Mouse (Mus musculus): ENCODE results near the gene Dmgdh. TPM values are rescaled to one million over a fixed set of nuclear protein-coding genes. Genes with fewer than 3 reads are reported as not detected.

The Dmgdh gene
- total and polyA plus RNA-seq, 2 experiments from 2014 or later: 0.19 TPM; not detected in 1

GRCm38 (mm10) chr13:93689566-93689965 is 15.3 kb downstream of the Dmgdh start:
- Histone ChIP-seq H3K27ac (ENCODE audit: low read depth, low read length) (no peak overlapping the region), H3K27me3 (ENCODE audit: insufficient read depth, low read length) (no peaks in the 10 kb centered on the region), H3K36me3 (ENCODE audit: insufficient read depth, low read length) (no peaks in the 10 kb centered on the region), H3K4me1 (ENCODE audit: insufficient read depth, low read length) (no peaks in the 10 kb centered on the region), H3K9me3 (ENCODE audit: low read length) (no peaks in the 10 kb centered on the region), H3K4me2 (ENCODE audit: low read depth, low read length, poor library complexity, severe bottlenecking) (no peak overlapping the region), H3K9ac (replicated peaks; ENCODE audit: low read length, poor library complexity, severe bottlenecking) (no peak overlapping the region), H3K4me3 (ENCODE audit: low read depth, low read length) (no peak overlapping the region)
- TF ChIP-seq CTCF (IDR thresholded peaks at IDR 0.05): no peak
- no peak for ATAC-seq (ENCODE audit: low FRiP score)
- DNase-seq (ENCODE audit: low spot score): no peak
- 90% methylated on average over 3 of the region's 3 CpGs for WGBS

GRCm38 (mm10) chr13:93690821-93691220 is 16.6 kb downstream of the Dmgdh start:
- no peak overlapping the region for H3K4me2 ChIP-seq (ENCODE audit: low read depth, low read length, poor library complexity, severe bottlenecking)
- no peaks in the 10 kb centered on the region for H3K4me1 ChIP-seq (ENCODE audit: insufficient read depth, low read length)
- DNase-seq (ENCODE audit: low spot score): no peak
- no peaks in the 10 kb centered on the region for H3K27me3 ChIP-seq (ENCODE audit: insufficient read depth, low read length)
- H3K27ac ChIP-seq (ENCODE audit: low read depth, low read length): no peak overlapping the region
- no peak overlapping the region for H3K4me3 ChIP-seq (ENCODE audit: low read depth, low read length)
- no peak for TF ChIP-seq CTCF (IDR thresholded peaks at IDR 0.05)
- no peaks in the 10 kb centered on the region for H3K36me3 ChIP-seq (ENCODE audit: insufficient read depth, low read length)
- no peak overlapping the region for H3K9ac ChIP-seq (replicated peaks; ENCODE audit: low read length, poor library complexity, severe bottlenecking)
- no peaks in the 10 kb centered on the region for H3K9me3 ChIP-seq (ENCODE audit: low read length)
- 91% methylated on average over 1 of the region's 1 CpGs for WGBS
- ATAC-seq (ENCODE audit: low FRiP score): no peak

DNA sequence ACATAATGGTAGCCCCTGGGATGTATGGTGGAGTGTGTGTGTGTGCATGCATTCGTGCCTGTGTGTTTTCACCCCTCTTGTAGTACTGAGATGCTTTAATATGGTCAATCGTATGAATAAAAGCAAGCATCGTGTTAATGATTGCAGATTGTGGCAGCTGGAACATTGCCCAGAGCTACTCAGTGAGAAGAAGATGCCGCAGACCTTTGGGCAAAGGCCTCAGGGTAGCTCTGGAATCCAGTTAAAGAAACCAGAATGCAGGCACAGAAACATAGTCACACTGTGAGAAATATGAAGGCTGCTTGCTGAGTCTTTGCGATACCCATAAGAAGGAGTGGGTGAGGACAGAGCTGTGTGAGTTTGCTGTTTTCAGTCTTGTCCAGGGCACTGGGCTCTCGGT is 24.6 kb downstream of the Dmgdh start:
- no peak overlapping the region for H3K9ac ChIP-seq (replicated peaks; ENCODE audit: low read length, poor library complexity, severe bottlenecking)
- H3K27me3 ChIP-seq (ENCODE audit: insufficient read depth, low read length): no peaks in the 10 kb centered on the region
- H3K4me2 ChIP-seq (ENCODE audit: low read depth, low read length, poor library complexity, severe bottlenecking): no peak overlapping the region
- no peaks in the 10 kb centered on the region for H3K36me3 ChIP-seq (ENCODE audit: insufficient read depth, low read length)
- ATAC-seq (ENCODE audit: low FRiP score): no peak
- 60% methylated on average over 6 of the region's 6 CpGs for WGBS
- H3K4me1 ChIP-seq (ENCODE audit: insufficient read depth, low read length): no peaks in the 10 kb centered on the region
- no peak for TF ChIP-seq CTCF (IDR thresholded peaks at IDR 0.05)
- no peak overlapping the region for H3K4me3 ChIP-seq (ENCODE audit: low read depth, low read length)
- H3K27ac ChIP-seq (ENCODE audit: low read depth, low read length): no peak overlapping the region
- no peaks in the 10 kb centered on the region for H3K9me3 ChIP-seq (ENCODE audit: low read length)
- no peak for DNase-seq (ENCODE audit: low spot score)

DNA sequence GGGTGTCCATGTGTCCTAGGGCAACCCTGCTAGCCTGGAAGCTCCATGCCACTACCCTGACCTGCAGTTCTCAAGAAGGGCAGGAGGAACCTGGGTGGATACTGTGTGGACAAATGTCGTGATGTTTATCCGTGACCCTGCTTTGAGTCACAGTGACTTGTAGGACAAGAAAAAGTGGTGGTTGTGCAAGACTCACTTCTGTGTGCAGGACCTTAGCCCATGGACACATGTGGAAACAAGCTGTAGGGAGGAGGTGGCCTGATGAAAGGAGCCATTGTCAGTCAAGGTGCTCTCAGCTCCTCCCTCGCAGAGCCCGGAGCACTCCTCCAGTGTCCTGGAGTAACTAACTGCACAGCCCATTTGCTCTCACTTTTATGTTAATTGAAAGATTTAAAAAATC is 31.5 kb downstream of the Dmgdh start:
- Histone ChIP-seq H3K36me3 (ENCODE audit: insufficient read depth, low read length) (no peaks in the 10 kb centered on the region), H3K9ac (replicated peaks; ENCODE audit: low read length, poor library complexity, severe bottlenecking) (no peak overlapping the region), H3K4me2 (ENCODE audit: low read depth, low read length, poor library complexity, severe bottlenecking) (no peak overlapping the region), H3K27ac (ENCODE audit: low read depth, low read length) (no peak overlapping the region), H3K9me3 (ENCODE audit: low read length) (no peaks in the 10 kb centered on the region), H3K4me1 (ENCODE audit: insufficient read depth, low read length) (no peaks in the 10 kb centered on the region), H3K27me3 (ENCODE audit: insufficient read depth, low read length) (no peaks in the 10 kb centered on the region), H3K4me3 (ENCODE audit: low read depth, low read length) (no peak overlapping the region)
- DNase-seq (ENCODE audit: low spot score): no peak
- no peak for TF ChIP-seq CTCF (IDR thresholded peaks at IDR 0.05)
- no peak for ATAC-seq (ENCODE audit: low FRiP score)
- WGBS: 78% methylated on average over 4 of the region's 4 CpGs

DNA sequence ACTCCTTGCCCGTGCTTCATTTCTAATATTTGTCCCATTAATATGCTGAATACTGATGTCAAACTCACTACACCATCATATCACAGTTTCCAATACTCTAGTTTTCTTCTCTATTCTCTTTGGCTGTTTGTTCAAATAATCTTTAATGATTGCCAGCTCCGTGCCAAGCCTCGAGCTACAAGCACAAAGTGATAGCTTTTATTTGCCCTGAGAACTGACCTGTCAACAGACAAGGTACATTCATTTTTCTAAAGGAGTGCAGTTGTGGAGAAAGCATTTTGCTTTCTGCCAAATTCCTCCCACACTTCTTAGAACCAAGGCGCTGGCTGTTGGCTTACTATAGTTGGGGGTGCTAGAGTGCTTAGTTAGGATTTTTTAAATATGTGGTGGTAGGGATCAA is 33.0 kb downstream of the Dmgdh start:
- no peaks in the 10 kb centered on the region for H3K4me1 ChIP-seq (ENCODE audit: insufficient read depth, low read length)
- 83% methylated on average over 4 of the region's 4 CpGs for WGBS
- H3K36me3 ChIP-seq (ENCODE audit: insufficient read depth, low read length): no peaks in the 10 kb centered on the region
- ATAC-seq (ENCODE audit: low FRiP score) (no peak), DNase-seq (ENCODE audit: low spot score) (no peak)
- H3K9ac ChIP-seq (replicated peaks; ENCODE audit: low read length, poor library complexity, severe bottlenecking): no peak overlapping the region
- no peak overlapping the region for H3K4me3 ChIP-seq (ENCODE audit: low read depth, low read length)
- no peaks in the 10 kb centered on the region for H3K9me3 ChIP-seq (ENCODE audit: low read length)
- TF ChIP-seq CTCF (IDR thresholded peaks at IDR 0.05): no peak
- H3K27me3 ChIP-seq (ENCODE audit: insufficient read depth, low read length): no peaks in the 10 kb centered on the region
- no peak overlapping the region for H3K27ac ChIP-seq (ENCODE audit: low read depth, low read length)
- H3K4me2 ChIP-seq (ENCODE audit: low read depth, low read length, poor library complexity, severe bottlenecking): no peak overlapping the region

GRCm38 (mm10) chr13:93710325-93710724 is 36.1 kb downstream of the Dmgdh start:
- Histone ChIP-seq H3K36me3 (ENCODE audit: insufficient read depth, low read length) (no peaks in the 10 kb centered on the region), H3K4me1 (ENCODE audit: insufficient read depth, low read length) (no peaks in the 10 kb centered on the region), H3K27ac (ENCODE audit: low read depth, low read length) (no peak overlapping the region), H3K9me3 (ENCODE audit: low read length) (no peaks in the 10 kb centered on the region), H3K9ac (replicated peaks; ENCODE audit: low read length, poor library complexity, severe bottlenecking) (no peak overlapping the region), H3K4me3 (ENCODE audit: low read depth, low read length) (no peak overlapping the region), H3K27me3 (ENCODE audit: insufficient read depth, low read length) (no peaks in the 10 kb centered on the region), H3K4me2 (ENCODE audit: low read depth, low read length, poor library complexity, severe bottlenecking) (no peak overlapping the region)
- DNase-seq (ENCODE audit: low spot score) (no peak), ATAC-seq (ENCODE audit: low FRiP score) (no peak)
- no peak for TF ChIP-seq CTCF (IDR thresholded peaks at IDR 0.05)
- 91% methylated on average over 4 of the region's 4 CpGs for WGBS

Measured in midbrain, postnatal 0 days (tissue).